Mouse (Mus musculus): ENCODE results near the gene Apeh. TPM values are rescaled to one million over a fixed set of nuclear protein-coding genes. Genes with fewer than 3 reads are reported as not detected.

The Apeh gene
- total and polyA plus RNA-seq, 3 experiments = 69.0 to 76.1 TPM; not detected in 1

- H3K9me3 ChIP-seq (replicated peaks; ENCODE audit: insufficient read depth, low read length) = no peaks in the 10 kb centered on the region
- no peak for TF ChIP-seq SMC3 (IDR thresholded peaks at IDR 0.05; ENCODE audit: low read depth, low read length)
- no peak for TF ChIP-seq RAD21 (IDR thresholded peaks at IDR 0.05; ENCODE audit: low read depth, low read length)
- no peak for TF ChIP-seq USF2 (IDR thresholded peaks at IDR 0.05; ENCODE audit: borderline replicate concordance in 1 of 2, insufficient read depth in 1 of 2, low read depth in 1 of 2, low read length in 2 of 2)
- no peak for TF ChIP-seq HCFC1 (IDR thresholded peaks at IDR 0.05; ENCODE audit: low read depth, low read length)
- TF ChIP-seq POLR2A (IDR thresholded peaks at IDR 0.05; ENCODE audit: control insufficient read depth in 1 of 2, insufficient read depth in 1 of 2, low read depth in 1 of 2, low read length in 2 of 2, poor library complexity in 1 of 2) = no peak
- no peak for TF ChIP-seq JUND (IDR thresholded peaks at IDR 0.05; ENCODE audit: low read depth, low read length)
- no peak for TF ChIP-seq TBP (IDR thresholded peaks at IDR 0.05; ENCODE audit: low read depth, low read length)
- TF ChIP-seq KAT2A (conservative IDR thresholded peaks at IDR 0.05; ENCODE audit: low read depth, low read length) = no peak
- TF ChIP-seq MYB (IDR thresholded peaks at IDR 0.05; ENCODE audit: low read depth, low read length) = no peak
- no peak for TF ChIP-seq GABPA (IDR thresholded peaks at IDR 0.05; ENCODE audit: low read depth, low read length)
- TF ChIP-seq BHLHE40 (IDR thresholded peaks at IDR 0.05; ENCODE audit: borderline replicate concordance, low read depth, low read length) = no peak
- no peak for TF ChIP-seq ZMIZ1 (IDR thresholded peaks at IDR 0.05; ENCODE audit: low read depth, low read length)
- no peak for TF ChIP-seq UBTF (IDR thresholded peaks at IDR 0.05; ENCODE audit: borderline replicate concordance, insufficient read depth, low read depth, low read length)
- no peak for TF ChIP-seq TCF12 (IDR thresholded peaks at IDR 0.05; ENCODE audit: low read depth, low read length)
- TF ChIP-seq SIN3A (IDR thresholded peaks at IDR 0.05; ENCODE audit: low read length) = no peak
- TF ChIP-seq CHD1 (IDR thresholded peaks at IDR 0.05; ENCODE audit: low read depth, low read length) = no peak
- TF ChIP-seq RCOR1 (IDR thresholded peaks at IDR 0.05; ENCODE audit: low read depth, low read length) = no peak
- TF ChIP-seq ZC3H11A (IDR thresholded peaks at IDR 0.05; ENCODE audit: low read depth, low read length) = no peak
- TF ChIP-seq MAX (IDR thresholded peaks at IDR 0.05; ENCODE audit: low read length) = no peak
- H3K9ac ChIP-seq (ENCODE audit: control insufficient read depth, low read depth, low read length, poor library complexity, severe bottlenecking) = no peak overlapping the region
- H3K4me3 ChIP-seq (ENCODE audit: control insufficient read depth in 1 of 2, insufficient read depth in 1 of 2, low read depth in 2 of 2, low read length in 2 of 2) = no peak overlapping the region
- DNase-seq (ENCODE audit: low read depth, low spot score) = no peak
- H3K4me1 ChIP-seq (ENCODE audit: control insufficient read depth in 1 of 2, insufficient read depth in 2 of 2, low read length in 2 of 2) = peaks cover 0 to 22% of the 10 kb centered on the region in 2 experiments; a peak in 3 of 4 replicates
- H3K79me2 ChIP-seq (ENCODE audit: control insufficient read depth, insufficient read depth, low read length, poor library complexity) = no peaks in the 10 kb centered on the region
- no peak overlapping the region for H3K27ac ChIP-seq (ENCODE audit: control insufficient read depth, low read depth, low read length)
- H3K36me3 ChIP-seq (ENCODE audit: control insufficient read depth in 1 of 2, insufficient read depth in 2 of 2, low read length in 2 of 2) = peaks cover 0 to 19% of the 10 kb centered on the region in 2 experiments; a peak in 2 of 4 replicates
- no peaks in the 10 kb centered on the region for H3K27me3 ChIP-seq (ENCODE audit: control insufficient read depth in 1 of 2, insufficient read depth in 2 of 2, low read length in 2 of 2)
Observed at GRCm38 (mm10) chr9:108117143-108117542, 22.7 kb upstream of the Apeh start.

GRCm38 (mm10) chr9:108115290-108116077 lies 21.1 kb upstream of the Apeh start:
- Histone ChIP-seq H3K27ac (ENCODE audit: control insufficient read depth, low read depth, low read length) (no peak overlapping the region), H3K4me3 (ENCODE audit: control insufficient read depth in 1 of 2, insufficient read depth in 1 of 2, low read depth in 2 of 2, low read length in 2 of 2) (no peak overlapping the region), H3K36me3 (ENCODE audit: control insufficient read depth in 1 of 2, insufficient read depth in 2 of 2, low read length in 2 of 2) (peaks cover 0 to 12% of the 10 kb centered on the region in 2 experiments; a peak in 2 of 4 replicates), H3K9me3 (replicated peaks; ENCODE audit: insufficient read depth, low read length) (no peaks in the 10 kb centered on the region), H3K9ac (ENCODE audit: control insufficient read depth, low read depth, low read length, poor library complexity, severe bottlenecking) (no peak overlapping the region), H3K4me1 (ENCODE audit: control insufficient read depth in 1 of 2, insufficient read depth in 2 of 2, low read length in 2 of 2) (peaks cover 0 to 10% of the 10 kb centered on the region in 2 experiments; a peak in 3 of 4 replicates), H3K79me2 (ENCODE audit: control insufficient read depth, insufficient read depth, low read length, poor library complexity) (no peaks in the 10 kb centered on the region), H3K27me3 (ENCODE audit: control insufficient read depth in 1 of 2, insufficient read depth in 2 of 2, low read length in 2 of 2) (no peaks in the 10 kb centered on the region)
- no peak for TF ChIP-seq JUND (IDR thresholded peaks at IDR 0.05; ENCODE audit: low read depth, low read length)
- TF ChIP-seq E2F4 (IDR thresholded peaks at IDR 0.05; ENCODE audit: borderline replicate concordance, low read depth, low read length) = no peak
- no peak for TF ChIP-seq MAZ (IDR thresholded peaks at IDR 0.05; ENCODE audit: low read depth, low read length)
- no peak for DNase-seq (ENCODE audit: low read depth, low spot score)
